Mouse (Mus musculus) heart, postnatal 0 days (tissue): ENCODE data around the gene Tmem63c.

ENCODE experiments used
- CTCF ChIP-seq: IDR thresholded peaks from 2 replicates; pipeline ENCODE4 v1.5.1; 2016; ENCODE audit warnings: antibody characterized with exemption, control low read depth, low read depth
- EP300 ChIP-seq: IDR thresholded peaks from 2 replicates; pipeline ENCODE4 v1.6.1; 2016; ENCODE audit warnings: antibody characterized with exemption, low read depth

- TF ChIP-seq CTCF (no peak), EP300 (no peak)
These were observed 111.6 kb downstream of the Tmem63c start for GRCm38 (mm10) chr12:87132784-87133183.
